Mouse (Mus musculus) MN1 (cell line): ENCODE measurements around the gene Abhd13.

Experiments
- DNase-seq: peaks from one replicate; pipeline ENCODE4 v3.0.0-alpha.2; 2016; ENCODE audit warnings: low spot score

Abhd13 gene

GRCm38 (mm10) chr8:10016252-10016651 is 38.7 kb downstream of the Abhd13 start:
- DNase-seq: no peak

- peak; percentile 49 for DNase-seq
Observed at GRCm38 (mm10) chr8:10017231-10017630, 39.7 kb downstream of the Abhd13 start.

GRCm38 (mm10) chr8:10030320-10031060 is 53.0 kb downstream of the Abhd13 start:
- DNase-seq: no peak

GRCm38 (mm10) chr8:10031177-10031576 is 53.7 kb downstream of the Abhd13 start:
- DNase-seq: no peak

- DNase-seq: no peak
Observed at GRCm38 (mm10) chr8:10040866-10041265, 63.4 kb downstream of the Abhd13 start.
